Mouse (Mus musculus): Measurements from ENCODE around the gene Ushbp1. TPM values are rescaled to one million over a fixed set of nuclear protein-coding genes. Genes with fewer than 3 reads are reported as not detected.

Ushbp1 gene
- polyA plus RNA-seq, 1 experiment from 2014 or later = 5.9 TPM

DNA sequence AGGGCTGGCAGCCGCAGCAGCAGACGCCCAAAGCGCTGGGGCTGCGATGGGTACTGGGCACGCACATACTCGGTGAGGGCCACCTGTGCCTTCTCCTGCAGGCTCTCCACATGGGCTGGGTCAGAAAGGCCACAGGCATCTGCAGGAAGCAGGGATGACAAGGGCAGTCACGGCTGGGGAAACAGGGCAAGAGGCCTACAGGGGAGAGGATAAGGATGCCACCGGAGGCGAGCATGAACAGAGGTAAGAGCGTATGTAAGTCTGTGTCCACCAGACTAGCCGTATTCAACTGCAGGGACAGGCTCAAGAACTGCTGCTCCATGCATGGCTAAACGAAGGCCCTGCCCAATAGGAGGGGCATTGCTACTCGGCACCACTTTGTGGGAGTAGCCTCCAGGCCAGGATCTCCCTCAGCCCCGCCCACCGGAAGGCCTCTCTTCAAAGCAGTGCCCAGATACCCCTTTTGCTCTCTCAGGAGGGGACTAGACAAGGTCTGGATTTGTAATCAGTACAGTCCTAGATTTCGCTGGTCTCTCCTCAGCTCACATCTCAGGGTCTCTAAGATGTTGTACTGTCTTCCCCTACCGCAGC lies 20.9 kb downstream of the Ushbp1 start:
- Histone ChIP-seq H3K4me1 (peaks cover 58% of the 10 kb centered on the region), H3K9me3 (no peaks in the 10 kb centered on the region; the same call in 1 of the 2 replicates), H3K27me3 (ENCODE audit: poor library complexity, severe bottlenecking) (peaks cover 30% of the 10 kb centered on the region), H3K27ac (no peak overlapping the region), H3K4me3 (peak overlapping the region; percentile 11; the same call in 1 of the 2 replicates), H3K36me3 (replicated peaks) (peaks cover 76% of the 10 kb centered on the region)
- 75% methylated on average over 17 of the region's 17 CpGs for WGBS
- DNase-seq (ENCODE audit: extremely low spot score, low spot score) = no peak

DNA sequence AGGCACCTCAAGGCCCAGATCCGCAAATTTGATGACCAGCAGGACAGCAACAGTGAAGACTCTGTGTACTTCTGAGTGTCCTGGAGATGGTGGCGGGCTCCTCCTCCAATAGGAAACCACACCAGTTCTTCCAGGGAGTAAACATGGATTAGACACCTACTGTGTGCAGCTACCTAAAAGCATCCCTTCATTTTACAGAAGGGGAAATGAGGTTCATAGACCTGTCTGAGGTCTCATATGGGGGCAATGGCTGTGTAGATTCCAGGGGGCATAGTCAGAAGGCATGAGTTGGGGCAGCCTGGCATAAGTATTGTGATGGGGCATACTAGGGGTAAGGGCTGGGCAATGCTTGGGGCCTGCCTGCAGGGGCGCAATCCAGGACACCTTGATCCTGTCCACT lies 22.6 kb downstream of the Ushbp1 start:
- H3K4me3 ChIP-seq = no peak overlapping the region

DNA sequence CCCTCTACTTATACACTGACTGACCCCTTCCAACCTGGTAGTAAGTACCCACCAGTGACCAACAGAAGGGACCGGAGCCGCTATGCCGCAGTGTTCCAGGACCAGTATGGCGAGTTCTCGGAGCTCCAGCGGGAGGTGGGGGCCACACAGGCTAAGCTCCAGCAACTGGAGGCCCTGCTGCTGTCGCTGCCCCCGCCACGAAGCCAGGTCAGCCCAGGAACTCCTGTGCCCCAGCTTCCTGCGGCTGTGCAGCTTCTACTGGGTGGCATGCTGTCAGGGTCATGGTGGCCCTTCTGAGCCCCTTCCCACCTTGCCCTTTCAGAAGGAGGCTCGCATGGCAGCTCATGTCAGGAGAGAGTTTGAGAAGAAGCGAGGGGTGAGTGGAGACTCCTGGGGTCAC lies 23.2 kb downstream of the Ushbp1 start:
- peaks cover 20% of the 10 kb centered on the region for H3K27me3 ChIP-seq (ENCODE audit: poor library complexity, severe bottlenecking)
- H3K9me3 ChIP-seq = no peaks in the 10 kb centered on the region
- no peak overlapping the region; the same call in 1 of the 2 replicates for H3K4me3 ChIP-seq
- peaks cover 72% of the 10 kb centered on the region for H3K36me3 ChIP-seq (replicated peaks)
- H3K27ac ChIP-seq = no peak overlapping the region
- DNase-seq (ENCODE audit: extremely low spot score, low spot score) = no peak
- WGBS = 86% methylated on average over 12 of the region's 12 CpGs
- H3K4me1 ChIP-seq = peaks cover 50% of the 10 kb centered on the region

More for the DNA sequence above, 22.6 kb downstream of the Ushbp1 start:
- 86% methylated on average over 3 of the region's 3 CpGs for WGBS
- peaks cover 47% of the 10 kb centered on the region for H3K4me1 ChIP-seq
- DNase-seq (ENCODE audit: extremely low spot score, low spot score) = no peak
- H3K9me3 ChIP-seq = no peaks in the 10 kb centered on the region; the same call in 1 of the 2 replicates
- peaks cover 78% of the 10 kb centered on the region for H3K36me3 ChIP-seq (replicated peaks)
- no peak overlapping the region for H3K27ac ChIP-seq
- H3K27me3 ChIP-seq (ENCODE audit: poor library complexity, severe bottlenecking) = peaks cover 26% of the 10 kb centered on the region

DNA sequence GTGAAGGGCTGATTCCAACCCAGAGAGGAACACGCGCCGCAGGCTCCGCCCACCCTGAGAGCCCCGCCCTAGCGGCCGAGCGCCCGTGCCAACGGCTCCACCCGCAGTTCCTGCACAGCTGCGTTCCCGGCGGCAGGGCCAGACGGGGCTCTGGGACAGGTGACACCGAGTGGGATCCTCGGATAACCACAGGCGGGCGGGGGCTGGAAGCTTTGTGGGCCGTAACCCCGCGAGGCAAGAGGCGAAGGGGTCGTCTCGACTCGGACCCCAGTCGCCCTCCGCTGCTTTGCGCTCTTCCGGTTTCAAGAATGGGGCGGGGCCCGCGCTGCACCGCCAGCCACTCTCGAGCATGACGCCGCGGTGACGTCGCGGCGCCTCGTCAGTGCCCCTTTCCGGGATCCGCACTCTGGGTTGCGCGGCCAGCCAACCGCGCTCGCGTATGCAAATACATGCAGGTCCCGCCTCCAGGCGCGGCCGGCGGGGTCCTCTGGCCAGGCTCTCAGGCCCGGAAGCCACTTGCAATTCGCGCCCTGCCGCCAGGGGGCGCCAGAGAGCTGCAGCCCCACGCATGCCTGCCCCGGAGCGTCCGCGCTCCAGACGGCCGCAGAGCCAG lies 24.3 kb downstream of the Ushbp1 start, which contains the start of gene Ocel1:
Gene Ocel1 (plus strand): TSS at position 63 of the 613 bp plus-strand sequence.
- Histone ChIP-seq H3K9me3 (no peaks in the 10 kb centered on the region), H3K27ac (peak within 1 kb of the TSS; percentile 84), H3K27me3 (ENCODE audit: poor library complexity, severe bottlenecking) (peaks cover 9% of the 10 kb centered on the region), H3K4me3 (peak within 1 kb of the TSS; percentile 69), H3K4me1 (peaks cover 46% of the 10 kb centered on the region), H3K36me3 (replicated peaks) (peaks cover 62% of the 10 kb centered on the region)
- peak; percentile 99 for DNase-seq (ENCODE audit: extremely low spot score, low spot score)
- 1% methylated on average over 68 of the region's 68 CpGs for WGBS

DNA sequence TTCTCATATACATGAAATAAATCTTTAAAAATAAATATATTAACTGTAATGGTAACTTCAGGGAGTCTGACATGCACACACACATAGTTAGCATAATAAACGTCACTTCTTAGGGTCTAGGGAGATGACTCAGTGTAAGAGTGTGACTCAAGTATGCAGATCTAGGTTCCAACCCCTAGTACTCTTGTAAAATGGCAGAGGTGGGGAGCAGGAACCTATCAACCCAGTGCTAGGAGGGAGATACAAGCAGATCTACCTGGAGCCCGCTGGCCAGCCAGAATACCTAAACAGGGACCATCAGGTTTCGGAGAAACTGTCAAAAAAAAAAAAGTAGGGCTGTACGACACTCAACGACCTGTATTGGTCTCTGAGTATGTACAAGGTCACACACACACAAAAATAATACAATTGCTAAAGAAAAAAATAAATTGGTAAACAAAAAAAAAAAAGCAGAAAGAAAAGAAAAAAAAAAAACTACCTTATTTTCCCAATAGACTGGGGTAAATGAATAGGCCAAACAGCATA lies 24.8 kb downstream of the Ushbp1 start:
- peak overlapping the region; percentile 84 for H3K27ac ChIP-seq

DNA sequence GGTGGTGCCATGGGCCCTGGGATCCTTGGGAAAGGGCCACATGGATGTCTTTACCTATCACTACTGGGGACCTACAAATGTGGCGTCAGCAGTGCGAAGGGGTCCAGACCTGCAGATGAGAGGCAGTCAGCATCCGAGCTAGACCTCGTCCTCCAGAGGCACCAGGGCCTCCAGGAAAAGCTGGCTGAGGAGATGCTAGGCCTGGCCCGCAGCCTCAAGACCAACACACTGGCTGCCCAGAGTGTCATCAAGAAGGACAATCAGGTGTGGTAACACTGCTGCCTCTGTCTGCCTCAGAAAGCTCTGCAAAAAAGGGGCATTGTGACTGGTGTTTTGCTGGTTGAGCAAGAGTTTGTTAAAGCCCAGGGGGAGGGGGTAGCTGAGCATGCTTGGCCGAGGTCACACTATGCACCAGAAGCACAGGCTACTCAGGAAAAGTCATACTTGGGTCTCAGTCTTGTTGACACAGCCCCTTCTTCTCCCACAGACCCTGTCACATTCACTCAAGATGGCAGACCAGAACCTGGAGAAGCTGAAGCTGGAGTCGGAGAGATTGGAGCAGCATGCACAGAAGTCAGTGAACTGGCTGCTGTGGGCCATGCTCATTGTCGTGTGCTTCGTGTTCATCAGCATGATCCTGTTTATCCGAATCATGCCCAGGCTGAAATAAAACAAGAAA lies 26.4 kb downstream of the Ushbp1 start:
- peaks cover 40% of the 10 kb centered on the region for H3K36me3 ChIP-seq (replicated peaks)
- peak overlapping the region; percentile 11; the same call in 1 of the 2 replicates for H3K4me3 ChIP-seq
- no peak for DNase-seq (ENCODE audit: extremely low spot score, low spot score)
- no peaks in the 10 kb centered on the region for H3K27me3 ChIP-seq (ENCODE audit: poor library complexity, severe bottlenecking)
- no peaks in the 10 kb centered on the region for H3K9me3 ChIP-seq
- no peak overlapping the region for H3K27ac ChIP-seq
- 90% methylated on average over 10 of the region's 10 CpGs for WGBS
- H3K4me1 ChIP-seq = peaks cover 33% of the 10 kb centered on the region

More for the DNA sequence above, 24.8 kb downstream of the Ushbp1 start:
- peaks cover 46% of the 10 kb centered on the region for H3K4me1 ChIP-seq
- peak overlapping the region; percentile 69 for H3K4me3 ChIP-seq
- H3K9me3 ChIP-seq = no peaks in the 10 kb centered on the region
- 37% methylated on average over 5 of the region's 5 CpGs for WGBS
- no peak for DNase-seq (ENCODE audit: extremely low spot score, low spot score)
- 0 out of 2 replicates have a peak, but pooled peaks cover 5% of the 10 kb centered on the region for H3K27me3 ChIP-seq (ENCODE audit: poor library complexity, severe bottlenecking)
- H3K36me3 ChIP-seq (replicated peaks) = peaks cover 56% of the 10 kb centered on the region

DNA sequence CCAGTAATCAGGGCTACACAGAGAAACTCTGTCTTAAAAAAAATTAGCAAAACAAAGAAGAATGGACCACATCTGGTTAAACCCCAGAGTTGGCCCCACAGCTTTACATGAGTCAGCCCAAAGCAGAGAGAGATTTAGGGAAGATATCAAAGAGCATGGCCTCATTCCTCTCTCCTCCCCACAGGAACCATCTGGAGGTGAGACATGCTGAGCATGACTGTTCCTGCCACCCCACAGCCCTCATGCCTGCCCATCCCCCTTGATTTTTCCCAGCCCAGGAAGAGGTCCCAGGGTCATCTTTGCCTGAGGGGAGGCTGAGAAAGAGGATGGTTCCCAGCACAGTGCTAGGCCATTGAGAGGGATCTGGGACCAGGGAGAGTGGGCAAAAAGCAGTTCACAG lies 27.2 kb downstream of the Ushbp1 start:
- Histone ChIP-seq H3K36me3 (replicated peaks) (peaks cover 32% of the 10 kb centered on the region), H3K27me3 (ENCODE audit: poor library complexity, severe bottlenecking) (no peaks in the 10 kb centered on the region), H3K4me3 (peak overlapping the region; percentile 74), H3K9me3 (no peaks in the 10 kb centered on the region), H3K4me1 (peaks cover 33% of the 10 kb centered on the region), H3K27ac (no peak overlapping the region)
- DNase-seq (ENCODE audit: extremely low spot score, low spot score) = no peak

DNA sequence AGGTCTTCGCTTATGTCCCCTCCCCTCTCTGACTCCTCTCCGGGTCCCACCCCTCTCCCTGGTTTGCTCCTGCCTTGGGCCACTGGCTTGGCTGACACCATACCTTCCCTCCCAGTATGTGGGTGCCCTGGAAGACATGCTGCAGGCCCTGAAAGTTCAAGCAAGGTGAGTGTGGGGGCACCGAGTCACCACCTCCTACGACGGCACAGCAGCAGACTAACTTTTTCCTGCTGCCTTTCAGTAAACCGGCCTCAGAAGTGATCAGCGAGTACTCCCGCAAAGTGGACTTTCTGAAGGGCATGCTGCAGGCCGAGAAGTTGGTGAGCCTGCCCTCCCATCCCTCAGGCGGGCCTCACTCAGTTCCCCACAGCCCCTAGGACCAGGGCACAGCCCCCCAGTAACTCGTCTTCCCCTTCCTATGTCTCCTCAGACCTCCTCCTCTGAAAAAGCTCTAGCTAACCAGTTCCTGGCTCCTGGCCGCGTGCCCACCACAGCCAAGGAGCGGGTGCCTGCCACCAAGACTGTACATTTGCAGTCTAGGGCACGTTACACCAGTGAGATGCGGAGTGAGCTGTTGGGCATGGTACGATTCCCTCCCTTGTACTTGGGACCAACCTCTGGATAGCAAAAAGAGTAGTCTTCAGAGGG lies 27.9 kb downstream of the Ushbp1 start:
- Histone ChIP-seq H3K36me3 (replicated peaks) (peaks cover 25% of the 10 kb centered on the region), H3K4me1 (peaks cover 33% of the 10 kb centered on the region), H3K9me3 (no peaks in the 10 kb centered on the region), H3K4me3 (peak overlapping the region; percentile 74), H3K27ac (peak overlapping the region; percentile 91), H3K27me3 (ENCODE audit: poor library complexity, severe bottlenecking) (no peaks in the 10 kb centered on the region)
- DNase-seq (ENCODE audit: extremely low spot score, low spot score) = no peak
- WGBS = 52% methylated on average over 17 of the region's 17 CpGs

DNA sequence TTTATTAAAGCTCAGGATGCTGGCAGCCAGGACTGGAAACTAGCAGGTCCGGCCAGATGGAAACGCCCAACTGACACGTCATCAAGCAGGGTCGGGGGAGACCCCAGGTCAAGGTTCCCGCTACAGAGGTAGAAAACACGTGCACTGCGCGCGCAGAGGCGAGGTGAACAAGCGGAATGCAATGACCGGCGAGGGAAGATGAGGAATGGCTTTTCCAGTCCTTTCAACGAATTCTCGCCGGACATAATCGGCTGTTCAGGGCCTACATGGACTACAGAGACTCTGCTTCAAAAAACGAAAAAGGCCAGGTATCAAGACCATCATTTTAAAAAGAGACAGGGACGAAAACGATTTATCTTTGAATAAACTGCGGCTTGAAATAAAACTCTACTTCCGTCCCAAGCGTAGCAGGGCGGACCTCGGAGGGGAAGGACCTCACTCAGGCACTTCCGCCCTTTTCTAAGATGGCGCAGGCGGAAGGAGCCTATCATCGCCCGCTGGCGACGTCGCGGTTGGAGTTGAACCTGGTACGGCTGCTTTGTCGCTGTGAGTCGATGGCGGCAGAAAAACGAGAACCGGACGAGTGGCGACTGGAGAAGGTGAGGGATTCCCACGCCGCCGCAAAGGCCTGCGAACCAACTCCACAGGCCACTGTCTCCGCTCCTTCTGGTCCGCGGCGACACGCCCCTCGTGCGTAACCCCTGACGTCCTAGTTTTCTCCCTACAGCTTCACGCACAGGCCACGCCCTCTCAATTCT lies 28.7 kb downstream of the Ushbp1 start, which contains the start of gene Use1:
Gene Use1 (plus strand): TSS at position 78 of the 758 bp plus-strand sequence.
- under 1% methylated on average over 56 of the region's 56 CpGs for WGBS

DNA sequence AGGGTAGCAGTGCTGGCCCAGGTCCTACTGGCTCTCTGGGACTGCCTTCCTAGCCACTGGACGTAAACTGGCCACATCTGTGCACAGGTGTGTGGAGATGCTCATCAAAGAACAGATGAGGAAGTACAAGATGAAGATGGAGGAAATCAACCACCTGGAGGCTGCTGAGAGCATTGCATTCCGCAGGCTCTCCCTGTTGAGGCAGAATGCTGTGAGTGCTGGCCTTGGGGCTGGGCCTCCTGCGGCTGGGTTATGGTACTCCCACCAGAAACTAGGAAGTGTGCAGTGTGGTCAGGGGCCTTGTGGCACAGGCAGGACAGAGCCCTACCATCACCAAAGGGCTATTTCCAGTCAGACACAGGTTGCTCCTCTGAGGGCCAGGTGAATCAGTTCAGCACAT lies 37.6 kb downstream of the Ushbp1 start:
- peaks cover 80% of the 10 kb centered on the region for H3K36me3 ChIP-seq (replicated peaks)
- H3K4me3 ChIP-seq = no peak overlapping the region
- no peaks in the 10 kb centered on the region for H3K4me1 ChIP-seq
- no peak overlapping the region for H3K27ac ChIP-seq
- no peaks in the 10 kb centered on the region for H3K9me3 ChIP-seq
- no peak for DNase-seq (ENCODE audit: extremely low spot score, low spot score)
- 80% methylated on average over 3 of the region's 3 CpGs for WGBS
- H3K27me3 ChIP-seq (ENCODE audit: poor library complexity, severe bottlenecking) = no peaks in the 10 kb centered on the region

More for the DNA sequence above, 28.7 kb downstream of the Ushbp1 start, which contains the start of gene Use1:
- peak within 1 kb of the TSS; percentile 74 for H3K4me3 ChIP-seq
- peaks cover 33% of the 10 kb centered on the region for H3K4me1 ChIP-seq
- no peaks in the 10 kb centered on the region for H3K27me3 ChIP-seq (ENCODE audit: poor library complexity, severe bottlenecking)
- DNase-seq (ENCODE audit: extremely low spot score, low spot score) = peak; percentile 91
- H3K36me3 ChIP-seq (replicated peaks) = peaks cover 20% of the 10 kb centered on the region
- peak within 1 kb of the TSS; percentile 91 for H3K27ac ChIP-seq
- H3K9me3 ChIP-seq = no peaks in the 10 kb centered on the region

DNA sequence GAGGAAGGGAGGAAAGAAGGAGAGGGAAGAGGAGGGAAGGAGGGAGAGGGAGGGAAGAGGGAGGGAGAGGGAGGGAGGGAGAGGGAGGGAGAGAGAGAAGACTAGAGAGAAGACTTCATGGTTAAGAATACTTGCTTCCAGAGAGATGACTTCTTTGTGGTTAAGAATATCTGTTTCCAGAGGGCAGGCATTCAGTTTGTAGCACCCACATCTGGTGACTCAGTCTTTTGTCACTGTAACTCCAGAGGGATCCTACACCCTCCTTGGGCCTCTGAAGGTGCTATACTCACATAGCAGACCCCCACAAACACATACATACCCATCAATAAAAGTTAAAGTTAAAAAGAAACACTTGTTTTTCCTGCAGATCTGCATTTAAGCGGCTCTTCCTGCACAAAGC lies 44.1 kb downstream of the Ushbp1 start:
- Histone ChIP-seq H3K4me3 (no peak overlapping the region), H3K27ac (no peak overlapping the region), H3K9me3 (no peaks in the 10 kb centered on the region), H3K36me3 (replicated peaks) (peaks cover 100% of the 10 kb centered on the region), H3K4me1 (no peaks in the 10 kb centered on the region), H3K27me3 (ENCODE audit: poor library complexity, severe bottlenecking) (no peaks in the 10 kb centered on the region)
- DNase-seq (ENCODE audit: extremely low spot score, low spot score) = no peak
- 87% methylated on average over 1 of the region's 1 CpGs for WGBS

DNA sequence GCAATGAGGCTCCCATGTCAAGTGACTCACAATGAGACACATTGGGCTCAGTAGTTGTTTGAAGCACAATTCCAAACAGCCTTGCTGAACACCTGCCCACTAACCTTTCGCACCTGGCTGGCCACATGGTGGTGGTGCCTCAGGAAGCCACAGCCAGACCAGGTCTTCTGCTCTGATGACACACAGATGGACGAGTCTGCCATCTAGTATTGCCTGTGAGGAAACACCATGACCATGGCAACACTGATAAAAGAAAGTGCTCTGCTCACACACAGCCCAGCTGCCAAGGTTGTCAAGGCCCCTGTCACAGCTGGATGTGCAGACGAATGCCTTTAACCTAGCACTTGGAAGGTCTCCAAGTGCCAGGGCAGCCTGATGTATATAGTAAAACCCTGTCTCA lies 44.5 kb downstream of the Ushbp1 start:
- 78% methylated on average over 3 of the region's 3 CpGs for WGBS
- H3K4me3 ChIP-seq = no peak overlapping the region
- no peaks in the 10 kb centered on the region for H3K9me3 ChIP-seq
- DNase-seq (ENCODE audit: extremely low spot score, low spot score) = no peak
- H3K4me1 ChIP-seq = no peaks in the 10 kb centered on the region
- no peak overlapping the region for H3K27ac ChIP-seq
- H3K27me3 ChIP-seq (ENCODE audit: poor library complexity, severe bottlenecking) = no peaks in the 10 kb centered on the region
- peaks cover 100% of the 10 kb centered on the region for H3K36me3 ChIP-seq (replicated peaks)

All from forebrain, embryonic 10.5 days (tissue).